Mouse (Mus musculus): ENCODE measurements around the gene Mrpl37.

GRCm38 (mm10) chr4:107006229-107006628 is 60.4 kb downstream of the Mrpl37 start:
- TF ChIP-seq CTCF (IDR thresholded peaks at IDR 0.05) (no peak), EP300 (IDR thresholded peaks at IDR 0.05) (no peak)
